Mouse (Mus musculus) left cerebral cortex, adult 9 months (tissue): ENCODE data around the gene Cdr2l.

Experiments used
- DNase-seq, 2 experiments: peaks; one replicate each; pipeline ENCODE4 v3.0.0; 2022; ENCODE audit warnings: low spot score in 2 of 2

Gene Cdr2l

DNA sequence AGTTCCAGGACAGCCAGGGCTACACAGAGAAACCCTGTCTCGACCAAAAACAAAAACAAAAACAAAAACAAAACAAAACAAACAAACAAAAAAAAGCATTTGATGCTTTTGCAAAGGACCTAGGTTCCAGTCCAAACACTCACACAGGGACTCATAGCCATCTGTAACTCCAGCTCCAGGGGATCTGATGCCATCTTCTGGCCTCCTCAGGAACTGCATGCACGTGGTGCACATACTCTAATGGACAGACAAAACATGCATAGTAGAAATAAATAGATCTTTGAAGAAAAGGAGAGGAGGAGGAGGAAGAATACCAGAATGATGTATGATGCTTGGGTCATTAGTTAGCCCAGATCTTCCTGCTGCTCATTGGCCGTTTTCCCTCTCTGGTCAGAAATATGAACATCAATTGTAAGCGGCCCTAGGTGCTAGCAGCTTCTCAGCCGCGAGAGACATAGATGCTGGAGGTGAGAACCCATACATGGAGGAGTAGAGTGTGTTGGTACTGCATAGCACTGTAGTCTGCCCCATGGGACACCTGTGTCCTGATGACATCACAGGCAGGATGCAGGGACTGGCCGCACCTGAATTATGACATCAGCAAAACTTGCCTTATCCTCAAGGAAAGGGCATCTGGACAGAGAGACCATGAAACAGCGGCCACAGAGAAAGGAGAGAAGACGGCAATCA lies 58.3 kb downstream of the Cdr2l start, which contains the start of gene Trim80:
Gene Trim80 (plus strand): TSS at position 640 of the 690 bp plus-strand sequence.
- no peak for DNase-seq

- no peak for DNase-seq
Measured at GRCm38 (mm10) chr11:115441417-115441816, 59.7 kb downstream of the Cdr2l start.
